In genomic region chr1:120032804-120033468, GRCm38 (mm10) we compare ENCODE assay signal across 8 mouse cellular contexts. TPM values are rescaled to one million over a fixed set of nuclear protein-coding genes. Genes with fewer than 3 reads are reported as not detected.
A peak's percentile ranks its signal among the peaks of the same experiment; 100 is the strongest.
DNase-seq lines count a peak whose midpoint lies in the region; ATAC-seq and TF ChIP-seq lines count a peak whose summit lies in the region.

No protein-coding gene starts in this region.

- H3K4me2 ChIP-seq in lung, embryonic 14.5 days, result no peak overlapping the region

- TF ChIP-seq POLR2A in MEL (IDR thresholded peaks at IDR 0.05; ENCODE audit: control insufficient read depth in 1 of 2, insufficient read depth in 1 of 2, low read depth in 1 of 2, low read length in 2 of 2, poor library complexity in 1 of 2), result no peak
- no peak for TF ChIP-seq POLR2A in cerebellum, adult 2 months (IDR thresholded peaks at IDR 0.05; ENCODE audit: borderline replicate concordance, insufficient read depth, low read length)

- DNase-seq in MEL (ENCODE audit: low read depth, low spot score), result peak; percentile 84
- peak; percentile 67 to 70 for DNase-seq in cerebellum, adult 2 months
- DNase-seq in forelimb bud, embryonic 11.5 days (ENCODE audit: low read depth, low spot score), result peak; percentile 83
- DNase-seq in layer of hippocampus, adult 2 months (ENCODE audit: low spot score in 2 of 2), result peak; percentile 58 to 69
- DNase-seq in lung, embryonic 14.5 days, result peak; percentile 91
- DNase-seq in ovary, adult 18-20 months (ENCODE audit: low spot score), result peak; percentile 63
- peak; percentile 19 to 26 for DNase-seq in thymus, adult 18-20 months

- no peak overlapping the region for H3K9ac ChIP-seq in MEL (ENCODE audit: control insufficient read depth, low read depth, low read length, poor library complexity, severe bottlenecking)
- H3K9ac ChIP-seq in lung, embryonic 14.5 days, result no peak overlapping the region

- no peaks in the 10 kb centered on the region for H3K9me3 ChIP-seq in MEL (replicated peaks; ENCODE audit: insufficient read depth, low read length)
- H3K9me3 ChIP-seq in lung, embryonic 14.5 days (ENCODE audit: low read depth, low read length), result no peaks in the 10 kb centered on the region

- H3K4me3 ChIP-seq in MEL (ENCODE audit: control insufficient read depth in 1 of 2, insufficient read depth in 1 of 2, low read depth in 2 of 2, low read length in 2 of 2), result no peak overlapping the region
- no peak overlapping the region for H3K4me3 ChIP-seq in cerebellum, adult 2 months (replicated peaks; ENCODE audit: insufficient read depth, low read depth, low read length)
- H3K4me3 ChIP-seq in layer of hippocampus, adult 2 months, result no peak overlapping the region
- H3K4me3 ChIP-seq in lung, embryonic 14.5 days (ENCODE audit: low read depth, low read length), result no peak overlapping the region

- H3K27me3 ChIP-seq in MEL (ENCODE audit: control insufficient read depth in 1 of 2, insufficient read depth in 2 of 2, low read length in 2 of 2), result no peaks in the 10 kb centered on the region
- H3K27me3 ChIP-seq in cerebellum, adult 2 months (ENCODE audit: control insufficient read depth, insufficient read depth, low read length), result no peaks in the 10 kb centered on the region
- no peaks in the 10 kb centered on the region for H3K27me3 ChIP-seq in lung, embryonic 14.5 days (ENCODE audit: insufficient read depth, low read length)

- no peak overlapping the region for H3K27ac ChIP-seq in MEL (ENCODE audit: control insufficient read depth, low read depth, low read length)
- no peak overlapping the region for H3K27ac ChIP-seq in cerebellum, adult 2 months (ENCODE audit: insufficient read depth, low read length)
- H3K27ac ChIP-seq in layer of hippocampus, adult 2 months, result no peak overlapping the region
- H3K27ac ChIP-seq in lung, embryonic 14.5 days (ENCODE audit: low read depth), result no peak overlapping the region

- no peaks in the 10 kb centered on the region for H3K79me2 ChIP-seq in MEL (ENCODE audit: control insufficient read depth, insufficient read depth, low read length, poor library complexity)

- TF ChIP-seq CTCF in MEL (IDR thresholded peaks at IDR 0.05 in 2 of 3, conservative IDR thresholded peaks at IDR 0.05 in 1 of 3; ENCODE audit: control insufficient read depth in 1 of 3, insufficient read depth in 1 of 3, low read depth in 2 of 3, low read length in 3 of 3, poor library complexity in 1 of 3, severe bottlenecking in 1 of 3), result peak; percentile 90 to 93 (median 93)
- peak; percentile 84 for TF ChIP-seq CTCF in cerebellum, adult 2 months (IDR thresholded peaks at IDR 0.05; ENCODE audit: borderline replicate concordance, insufficient read depth, low read depth, low read length)
- peak; percentile 96 for TF ChIP-seq CTCF in layer of hippocampus, adult 2 months (conservative IDR thresholded peaks at IDR 0.05)
- peak; percentile 97 for TF ChIP-seq CTCF in lung, embryonic 14.5 days (IDR thresholded peaks at IDR 0.05; ENCODE audit: low read depth)

- TF ChIP-seq RAD21 in MEL (IDR thresholded peaks at IDR 0.05; ENCODE audit: low read depth, low read length), result peak; percentile 88

- TF ChIP-seq EP300 in MEL (IDR thresholded peaks at IDR 0.05; ENCODE audit: low read depth in 1 of 2, low read length in 2 of 2), result no peak

- H3K4me1 ChIP-seq in MEL (ENCODE audit: control insufficient read depth in 1 of 2, insufficient read depth in 2 of 2, low read length in 2 of 2), result no peaks in the 10 kb centered on the region
- H3K4me1 ChIP-seq in cerebellum, adult 2 months (ENCODE audit: control insufficient read depth, insufficient read depth, low read length), result peaks cover 18% of the 10 kb centered on the region
- H3K4me1 ChIP-seq in lung, embryonic 14.5 days (ENCODE audit: insufficient read depth), result no peaks in the 10 kb centered on the region

- ATAC-seq in hematopoietic stem cell, adult 5-6 weeks (replicated peaks in 1 of 2; ENCODE audit: insufficient read depth in 1 of 2, low FRiP score in 2 of 2, low TSS enrichment in 1 of 2, low read depth in 1 of 2, poor library complexity in 2 of 2, severe bottlenecking in 2 of 2), result peak; percentile 89 to 91
- ATAC-seq in lung, embryonic 14.5 days (ENCODE audit: insufficient read depth), result peak; percentile 85

- 43% methylated on average over 10 of the region's 10 CpGs for WGBS in cerebellum, adult 2 months
- WGBS in lung, embryonic 14.5 days, result 34% methylated on average over 10 of the region's 10 CpGs

- H3K36me3 ChIP-seq in MEL (ENCODE audit: control insufficient read depth in 1 of 2, insufficient read depth in 2 of 2, low read length in 2 of 2), result no peaks in the 10 kb centered on the region
- H3K36me3 ChIP-seq in lung, embryonic 14.5 days (ENCODE audit: insufficient read depth), result no peaks in the 10 kb centered on the region

TF ChIP-seq in MEL, 35 proteins besides CTCF, POLR2A, EP300 and RAD21:
- TF ChIP-seq MAZ (IDR thresholded peaks at IDR 0.05; ENCODE audit: low read depth, low read length), result no peak
- TF ChIP-seq SMC3 (IDR thresholded peaks at IDR 0.05; ENCODE audit: low read depth, low read length), result peak; percentile 85
- TF ChIP-seq ZC3H11A (IDR thresholded peaks at IDR 0.05; ENCODE audit: low read depth, low read length), result peak; percentile 61
- TF ChIP-seq HCFC1 (IDR thresholded peaks at IDR 0.05; ENCODE audit: low read depth, low read length), result no peak

RNA-seq across cellular contexts. Expression of gene Sctr, which starts 26.2 kb away (rescaled TPM):
- not detected in 2 replicates for total RNA-seq in MEL (2012; rRNA removed)
- polyA plus RNA-seq in MEL (2012; ENCODE audit: insufficient read depth in 1 of 2, insufficient read length in 2 of 2, low read depth in 1 of 2, low replicate concordance in 2 of 2, missing spikeins in 1 of 2), result not detected
- polyA plus RNA-seq in cerebellum, adult 2 months (2012; rRNA removed), result 0.19 and 0.25 TPM in 2 replicates
- not detected in 2 replicates for total RNA-seq in hematopoietic stem cell, adult 5-6 weeks (2017)
- 1 to 10 TPM; 1.0 to 1.8 TPM for total RNA-seq in layer of hippocampus, adult 2 months (2021)
- 0.16 and 0.29 TPM in 2 replicates for polyA plus RNA-seq in lung, embryonic 14.5 days (2014; fragmentation: Nextera tagmentation; extraction: Ambion mirVana)

RNA-seq across cellular contexts. Expression of gene Cfap221, which starts 35.9 kb away (rescaled TPM):
- total RNA-seq in MEL (2012; rRNA removed), result not detected in 2 replicates
- polyA plus RNA-seq in MEL (2012; ENCODE audit: insufficient read depth in 1 of 2, insufficient read length in 2 of 2, low read depth in 1 of 2, low replicate concordance in 2 of 2, missing spikeins in 1 of 2), result not detected
- 0.08 and 0.14 TPM in 2 replicates for polyA plus RNA-seq in cerebellum, adult 2 months (2012; rRNA removed)
- total RNA-seq in hematopoietic stem cell, adult 5-6 weeks (2017), result not detected in 2 replicates
- total RNA-seq in layer of hippocampus, adult 2 months (2021), result under 1 TPM; 0.28 to 0.29 TPM
- not detected in 2 replicates for polyA plus RNA-seq in lung, embryonic 14.5 days (2014; fragmentation: Nextera tagmentation; extraction: Ambion mirVana)

RNA-seq across cellular contexts. Expression of gene Tmem37, which starts 40.9 kb away (rescaled TPM):
- total RNA-seq in MEL (2012; rRNA removed), result 2.6 TPM in 2 replicates
- polyA plus RNA-seq in MEL (2012; ENCODE audit: insufficient read depth in 1 of 2, insufficient read length in 2 of 2, low read depth in 1 of 2, low replicate concordance in 2 of 2, missing spikeins in 1 of 2), result 1 to 10 TPM in 1 of 2 experiments, not detected in 1; 9.1 TPM
- 1.3 and 2.2 TPM in 2 replicates for polyA plus RNA-seq in cerebellum, adult 2 months (2012; rRNA removed)
- total RNA-seq in hematopoietic stem cell, adult 5-6 weeks (2017), result 0.25 and 2.6 TPM in 2 replicates
- 1 to 10 TPM; 1.1 to 1.4 TPM for total RNA-seq in layer of hippocampus, adult 2 months (2021)
- 7.4 and 8.0 TPM in 2 replicates for polyA plus RNA-seq in lung, embryonic 14.5 days (2014; fragmentation: Nextera tagmentation; extraction: Ambion mirVana)

Comparison
In these comparisons a context has a peak if more than half of its experiments do, and no peak if none do; other contexts are left out.
1. DNase-seq: peak in every context shown above with its lines; median percentile 91 in lung, embryonic 14.5 days; 84 in MEL; 83 in forelimb bud, embryonic 11.5 days; 68 in cerebellum, adult 2 months; 64 in layer of hippocampus, adult 2 months; 63 in ovary, adult 18-20 months; 22 in thymus, adult 18-20 months.